Mouse (Mus musculus) cortical plate, adult 2 months (tissue): ENCODE measurements around the gene Gen1.

Source experiments
- CTCF ChIP-seq: fragments of 200-500 bp; IDR thresholded peaks from 2 replicates; pipeline ENCODE4 v1.5.1; 2011; ENCODE audit warnings: mild to moderate bottlenecking, control low read depth, low read length; ENCODE audit not compliant: insufficient read depth; ENCODE audit errors: extremely low read depth
- POLR2A ChIP-seq: fragments of 200-500 bp; IDR thresholded peaks from 2 replicates; pipeline ENCODE4 v1.6.1; 2011; ENCODE audit warnings: mild to moderate bottlenecking, low read length, control low read depth; ENCODE audit not compliant: insufficient read depth; ENCODE audit errors: extremely low read depth

- TF ChIP-seq POLR2A (no peak), CTCF (no peak)
These were observed at the start of gene Gen1, which contains the start of gene Smc6 for GRCm38 (mm10) chr12:11265382-11266281.
